Mouse (Mus musculus) kidney, adult 18-20 months (tissue): ENCODE results near the gene Cyb5d2.
"Not testable (repeated sequence)": the region's sequence is repeated elsewhere in the genome, so short reads cannot be mapped to it uniquely, and the experiment has no call there.

Experiments
- DNase-seq: peaks from one replicate; pipeline ENCODE4 v3.0.0; 2021

Gene Cyb5d2

DNA sequence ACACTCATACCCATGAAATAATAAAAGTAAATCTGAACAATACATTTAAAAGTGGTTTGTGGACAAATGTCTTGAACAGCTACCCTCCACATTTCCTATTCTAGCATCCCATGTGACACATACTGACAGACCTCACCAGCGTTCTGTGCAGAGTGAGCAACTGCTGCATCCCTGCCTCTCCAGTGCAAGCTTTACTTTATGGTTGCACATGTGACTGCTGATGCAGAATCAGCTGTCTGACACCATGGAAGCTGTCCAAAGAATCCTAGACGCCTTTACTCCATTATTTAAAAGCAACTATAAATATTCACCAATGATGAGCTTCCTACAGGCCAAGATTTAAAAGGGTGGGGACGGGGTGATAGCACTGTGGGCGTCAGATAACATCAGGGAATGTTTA is 24.5 kb downstream of the Cyb5d2 start:
- no peak for DNase-seq

- no peak for DNase-seq
Measured at GRCm38 (mm10) chr11:72770816-72771215, 25.1 kb downstream of the Cyb5d2 start.

- DNase-seq, result no peak
Measured at GRCm38 (mm10) chr11:72770324-72770723, 25.6 kb downstream of the Cyb5d2 start.

- no peak for DNase-seq
Measured at GRCm38 (mm10) chr11:72769061-72769460, 26.9 kb downstream of the Cyb5d2 start.

DNA sequence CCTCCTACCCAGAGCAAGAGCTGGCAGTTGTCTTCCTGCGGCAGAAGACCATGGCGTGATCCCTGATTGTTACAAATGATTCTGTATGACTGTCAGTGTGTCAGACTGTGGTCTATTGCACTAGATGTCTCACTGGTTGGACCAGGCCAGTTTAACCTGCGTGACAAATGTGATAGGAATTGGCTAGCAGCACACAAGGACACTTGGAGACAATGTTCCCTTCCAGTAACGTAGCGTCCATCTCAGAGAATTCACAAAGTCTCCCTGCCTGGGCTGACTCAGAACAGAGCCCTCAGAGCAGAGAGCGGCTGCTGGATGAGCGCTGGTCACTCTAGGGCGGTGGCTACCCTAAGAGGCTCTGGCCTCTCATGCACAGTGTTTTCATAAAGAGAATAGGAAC is 28.2 kb downstream of the Cyb5d2 start:
- no peak for DNase-seq

DNA sequence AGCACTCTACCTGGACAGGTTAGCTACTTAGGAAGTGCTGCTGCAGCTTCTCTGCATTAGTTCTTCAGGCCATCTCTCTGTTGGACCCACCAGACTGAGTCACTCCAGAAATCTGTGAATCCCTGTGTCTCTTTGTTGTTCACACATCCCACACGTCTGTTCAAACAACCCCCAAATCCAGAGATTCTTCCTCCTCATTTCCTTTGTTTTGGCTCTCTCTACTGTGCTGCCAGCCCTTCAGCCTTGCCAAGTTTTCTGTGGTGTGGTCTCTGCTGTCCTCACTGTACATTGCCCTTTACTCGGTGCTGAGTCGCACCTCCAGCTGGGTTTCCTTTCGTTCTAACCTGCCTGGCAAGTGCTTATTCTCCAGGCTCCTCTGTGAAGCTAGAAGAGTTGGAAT is 31.7 kb downstream of the Cyb5d2 start:
- no peak for DNase-seq

DNA sequence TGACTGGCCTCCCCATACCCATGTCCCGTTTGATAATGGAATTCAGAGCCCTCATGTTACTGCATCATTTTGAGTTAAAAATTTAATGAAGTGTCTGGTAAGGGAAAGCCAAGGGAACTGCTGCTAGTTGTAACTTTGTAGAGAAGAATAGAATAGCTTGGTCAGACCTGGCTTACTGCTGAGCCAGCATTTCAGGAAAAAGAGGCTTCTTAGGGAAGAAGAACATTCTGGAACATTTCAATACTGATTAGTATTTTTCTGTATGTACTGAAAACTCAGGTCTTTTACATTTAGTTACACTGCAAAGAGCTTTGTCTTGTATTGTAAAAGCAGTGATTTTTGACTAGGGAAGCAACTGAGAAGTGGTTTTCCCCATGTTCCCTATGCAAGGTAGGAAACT is 35.2 kb downstream of the Cyb5d2 start:
- DNase-seq, result no peak

DNA sequence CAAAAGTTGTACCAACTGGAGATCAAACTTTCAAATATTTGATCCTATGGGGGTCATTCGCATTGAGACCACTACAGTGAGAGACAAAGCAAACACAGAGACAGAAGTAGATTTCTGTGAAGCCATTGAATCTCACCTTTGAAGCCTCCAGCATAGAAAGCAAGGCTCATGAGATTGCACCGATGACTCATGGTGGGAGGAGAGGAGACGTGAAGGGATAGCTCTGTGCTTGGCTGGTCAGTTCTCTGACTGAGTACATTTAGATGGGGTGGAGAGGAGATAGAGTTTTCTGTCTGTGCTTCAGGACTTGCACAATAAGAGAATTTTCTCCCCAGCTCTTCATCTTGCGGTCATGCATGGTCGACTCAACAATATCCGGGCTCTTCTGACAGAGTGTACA is 36.4 kb downstream of the Cyb5d2 start:
- no peak for DNase-seq

- no peak for DNase-seq
Measured at GRCm38 (mm10) chr11:72758316-72758715, 37.6 kb downstream of the Cyb5d2 start.

- no peak for DNase-seq
Measured at GRCm38 (mm10) chr11:72751956-72752355, 44.0 kb downstream of the Cyb5d2 start.

DNA sequence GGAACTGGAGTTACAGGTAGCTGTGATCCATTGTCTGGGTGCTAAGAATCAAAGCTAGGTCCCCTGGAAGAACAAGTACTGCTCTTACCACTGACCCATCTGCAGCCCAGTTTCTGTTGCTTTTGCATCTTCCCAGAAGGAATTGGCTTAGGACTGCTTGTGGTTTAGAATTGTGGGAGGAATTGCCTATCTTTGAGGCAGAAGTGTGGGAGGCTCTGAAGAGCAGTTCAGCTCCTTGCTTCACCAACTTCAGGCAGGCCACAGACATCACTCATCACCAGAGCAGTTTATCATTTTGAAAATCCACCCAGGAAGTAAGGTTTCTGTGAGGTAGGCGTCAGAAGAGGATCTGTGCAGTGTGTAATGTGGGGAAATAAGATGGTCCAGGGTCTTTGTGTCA is 56.9 kb downstream of the Cyb5d2 start:
- DNase-seq, result no peak

- not testable (repeated sequence) for DNase-seq
Measured at GRCm38 (mm10) chr11:72737517-72737916, 58.4 kb downstream of the Cyb5d2 start.

DNA sequence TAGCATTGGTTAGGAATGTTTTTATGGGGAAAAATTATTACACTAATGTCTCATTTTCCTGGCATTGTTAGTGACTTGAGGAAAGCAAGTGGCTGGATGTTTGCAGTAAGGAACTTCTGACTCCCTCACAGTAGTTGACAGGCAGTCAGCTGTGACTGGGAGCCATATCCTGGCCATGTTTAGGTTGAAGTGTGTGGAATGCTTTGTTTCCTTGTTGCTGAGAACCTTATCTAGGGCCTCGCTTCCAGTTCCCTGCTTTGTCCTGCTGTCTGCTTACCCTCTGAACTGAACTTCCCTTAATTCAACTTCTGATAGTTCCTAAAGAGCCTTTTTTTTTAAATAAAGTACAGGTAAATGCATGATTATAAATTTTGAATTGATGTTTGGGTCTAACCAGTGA is 59.6 kb downstream of the Cyb5d2 start:
- DNase-seq, result no peak

DNA sequence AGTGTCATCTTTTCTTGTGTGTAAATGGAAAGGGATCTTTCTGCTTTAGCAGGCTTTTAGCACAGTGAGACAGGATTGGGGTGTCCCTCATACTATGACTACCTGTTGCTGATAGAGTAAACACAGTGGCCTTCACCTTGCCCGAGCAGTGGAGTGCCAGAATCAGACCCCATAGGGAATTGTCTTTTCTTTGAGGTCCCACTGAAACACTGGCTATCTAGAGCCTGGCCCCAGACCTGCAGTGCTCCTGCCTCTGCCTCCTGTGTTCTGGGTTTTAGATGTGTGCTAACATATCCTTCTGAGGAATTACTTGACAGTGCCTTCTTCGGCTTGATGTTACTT is 60.5 kb downstream of the Cyb5d2 start:
- no peak for DNase-seq

DNA sequence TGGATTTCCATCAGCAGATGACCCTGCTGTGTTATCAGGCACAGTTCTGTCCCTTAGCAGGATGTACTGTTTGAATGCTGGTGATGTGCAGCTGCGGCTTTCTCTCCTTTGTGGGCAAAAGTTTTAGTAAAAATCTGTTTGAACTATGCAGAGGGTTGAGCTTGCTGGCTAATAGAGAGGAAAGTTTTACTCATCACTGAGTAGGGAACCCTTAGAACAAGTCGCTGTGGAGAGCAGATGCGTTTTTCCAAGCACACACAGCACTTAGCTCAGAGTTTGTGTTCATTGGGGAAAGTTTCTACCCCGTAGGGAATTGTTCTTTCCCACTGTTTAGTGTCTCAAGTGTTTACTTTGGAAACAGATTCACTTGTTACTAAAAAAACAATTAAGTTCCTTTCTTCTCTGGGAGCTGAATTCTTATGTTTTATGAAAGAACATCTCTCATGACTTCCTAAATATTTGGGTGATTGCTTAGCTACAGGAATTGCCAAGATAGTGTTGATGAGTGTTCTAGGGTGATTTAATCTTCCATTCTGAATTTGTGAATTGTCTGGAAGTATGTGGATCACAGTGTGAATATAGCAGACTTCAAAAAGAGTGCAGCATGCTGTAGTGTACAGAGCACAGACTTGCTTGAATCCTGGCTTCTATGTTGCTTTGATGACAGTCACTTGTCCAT is 61.0 kb downstream of the Cyb5d2 start:
- no peak for DNase-seq

DNA sequence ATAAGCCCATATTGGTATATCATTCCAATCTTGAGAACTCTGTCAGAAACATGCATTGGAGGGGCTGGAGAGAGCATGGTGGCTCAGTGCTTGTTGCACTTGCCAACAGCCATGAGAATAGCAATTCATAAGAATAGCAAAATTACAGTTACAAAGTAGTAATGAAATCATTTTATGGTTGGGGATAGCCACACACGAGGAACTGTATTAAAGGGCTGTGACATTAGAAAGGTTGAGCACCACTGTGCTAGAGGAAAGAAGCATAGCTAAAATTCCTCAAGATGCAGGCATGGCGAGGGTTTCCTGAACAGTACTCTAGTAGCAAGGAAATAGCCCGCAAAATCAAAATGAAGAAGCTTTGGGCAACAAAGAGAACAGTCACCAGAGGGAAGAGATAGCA is 62.2 kb downstream of the Cyb5d2 start:
- DNase-seq, result no peak
